Mouse (Mus musculus) heart, postnatal 0 days (tissue): ENCODE results near the gene Tma7.

ENCODE experiments used
- CTCF ChIP-seq: IDR thresholded peaks from 2 replicates; pipeline ENCODE4 v1.5.1; 2016; ENCODE audit warnings: antibody characterized with exemption, control low read depth, low read depth
- EP300 ChIP-seq: IDR thresholded peaks from 2 replicates; pipeline ENCODE4 v1.6.1; 2016; ENCODE audit warnings: antibody characterized with exemption, low read depth

GRCm38 (mm10) chr9:109031686-109032085, 50.7 kb downstream of the Tma7 start:
- TF ChIP-seq CTCF: no peak
- TF ChIP-seq EP300: no peak
